Mouse (Mus musculus) v-Abl transformed pro-B cells (cell line): ENCODE measurements around the gene Sult2a5.

Experiments used
- in situ Hi-C, 2 experiments: fragments of 400-800 bp; cut with MboI; formaldehyde crosslinking; loops; one replicate each; pipeline ENCODE4 v1.15.1; 2025; ENCODE audit not compliant: unreplicated experiment in 2 of 2

The Sult2a5 gene

DNA sequence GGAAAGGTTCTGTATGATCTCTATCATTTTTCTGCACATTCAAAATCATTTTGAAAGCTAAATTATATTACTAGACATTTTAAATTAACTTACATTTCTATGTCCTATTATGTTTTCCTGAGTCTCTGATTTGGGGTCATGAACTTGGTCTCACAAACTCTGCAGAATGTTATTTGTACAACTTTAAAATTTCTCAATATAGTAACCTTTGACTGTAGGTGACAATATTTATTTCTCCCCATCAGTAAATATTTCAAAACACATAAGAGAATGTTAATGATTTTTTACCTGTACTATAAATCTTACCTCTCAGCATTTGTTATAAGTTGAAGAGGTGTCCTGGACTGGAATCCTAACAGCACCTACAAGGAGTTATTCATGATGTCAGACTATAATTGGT, at the start of gene Sult2a5:
Gene Sult2a5 (plus strand): TSS at position 301 of the 400 bp plus-strand sequence.
- in situ Hi-C loops = no loop called here
